Mouse (Mus musculus) cerebellum, postnatal 25 days (tissue): ENCODE results near the gene Fcgr4.
"Not testable (repeated sequence)": the region's sequence is repeated elsewhere in the genome, so short reads cannot be mapped to it uniquely, and the experiment has no call there.

Experiments
- DNase-seq, 2 experiments: peaks; one replicate each; pipeline ENCODE4 v3.0.0; 2021; ENCODE audit warnings: mixed read lengths in 2 of 2

The Fcgr4 gene

DNA sequence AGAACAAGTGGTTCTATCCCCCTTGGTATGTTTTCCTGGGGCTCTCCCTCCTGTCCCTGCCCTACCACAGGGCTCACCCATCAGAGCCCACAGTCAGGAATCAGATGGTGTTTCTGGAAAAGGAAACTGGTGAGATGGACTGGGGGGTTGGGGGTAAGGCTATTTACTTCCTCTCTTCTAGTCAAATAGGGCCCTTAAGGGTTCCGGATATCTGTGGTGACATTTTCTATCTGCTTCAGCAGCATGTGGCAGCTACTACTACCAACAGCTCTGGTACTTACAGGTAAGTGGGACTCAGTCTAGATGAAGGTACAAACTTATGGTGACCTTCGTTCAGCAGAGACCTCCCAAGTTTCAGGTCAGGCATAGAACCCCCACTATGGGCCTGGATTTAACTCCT is at the start of gene Fcgr4:
TSS of gene Fcgr4 (plus strand) at position 184 of the 400 bp plus-strand sequence.
- DNase-seq, result no peak

- no peak for DNase-seq
Observed at GRCm38 (mm10) chr1:170972494-170972893, 46.2 kb upstream of the Fcgr4 start.

GRCm38 (mm10) chr1:170972936-170973335 is 45.8 kb upstream of the Fcgr4 start:
- no peak for DNase-seq

GRCm38 (mm10) chr1:170974171-170974570 is 44.5 kb upstream of the Fcgr4 start:
- DNase-seq, result no peak

DNA sequence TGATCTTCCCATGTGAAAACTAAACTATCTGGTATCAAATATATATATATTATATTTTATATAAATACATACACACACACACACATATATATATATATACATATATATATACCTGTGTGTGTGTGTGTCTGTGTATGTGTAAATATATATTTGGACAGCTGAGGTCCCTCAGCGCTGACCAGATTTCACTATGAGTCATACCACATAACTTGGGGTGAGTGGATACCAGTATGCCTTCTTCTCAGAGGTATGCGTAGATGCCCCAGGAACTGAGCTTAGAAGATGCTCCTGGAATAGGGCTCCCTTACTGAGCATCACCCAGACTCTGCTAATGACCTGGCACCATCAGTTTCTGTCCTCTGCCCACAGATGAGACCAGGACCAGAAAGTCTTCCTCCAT is 44.0 kb upstream of the Fcgr4 start:
- DNase-seq, result no peak

- DNase-seq, result not testable (repeated sequence)
Observed at GRCm38 (mm10) chr1:170975350-170975749, 43.4 kb upstream of the Fcgr4 start.

DNA sequence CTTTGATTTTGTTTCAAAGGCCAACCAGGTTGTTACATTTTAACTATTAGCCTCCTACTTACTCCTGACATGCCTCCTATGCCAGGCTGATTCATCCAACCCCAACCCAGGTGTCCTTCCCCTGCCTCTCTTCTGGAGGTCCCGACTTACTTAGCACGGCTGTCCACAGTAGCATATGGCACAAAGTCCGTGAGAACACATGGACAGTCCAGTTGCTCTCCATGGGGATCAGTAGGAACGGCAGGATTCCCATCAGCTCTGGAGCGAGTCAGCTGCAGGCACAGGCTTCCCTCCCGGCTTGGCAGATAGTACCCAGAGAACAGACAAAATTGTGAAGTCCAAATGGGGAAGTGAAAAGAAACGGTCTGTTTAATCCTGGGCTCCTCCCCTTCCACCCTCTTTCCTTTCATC is 43.0 kb upstream of the Fcgr4 start:
- DNase-seq, result peak in 1 of 2 experiments; percentile 19

DNA sequence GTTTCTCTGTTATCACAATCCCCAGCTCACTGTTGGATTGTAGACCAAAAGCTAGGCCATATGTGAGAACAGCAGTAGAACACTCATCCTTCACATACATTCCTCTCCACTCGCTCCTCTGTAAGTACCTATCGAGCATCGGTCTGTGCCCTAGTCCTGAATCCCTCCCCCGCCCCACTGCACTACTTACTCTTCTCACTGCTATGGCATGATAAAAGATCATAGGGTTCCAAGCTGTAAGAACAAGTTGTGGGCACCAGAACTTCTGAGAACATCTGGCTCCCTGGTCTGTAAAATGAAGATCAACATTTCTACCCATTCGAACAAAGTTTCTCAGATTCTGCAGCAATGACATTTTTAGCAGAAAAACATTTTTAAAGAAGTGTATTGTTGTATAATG is 42.3 kb upstream of the Fcgr4 start, which contains the start of gene Fcgr2b:
TSS of gene Fcgr2b (minus strand) at position 101 of the 400 bp plus-strand sequence.
- DNase-seq, result no peak

- no peak for DNase-seq
Observed at GRCm38 (mm10) chr1:170978601-170979000, 40.1 kb upstream of the Fcgr4 start.

- not testable (repeated sequence) for DNase-seq
Observed at GRCm38 (mm10) chr1:170981679-170982078, 37.0 kb upstream of the Fcgr4 start.

DNA sequence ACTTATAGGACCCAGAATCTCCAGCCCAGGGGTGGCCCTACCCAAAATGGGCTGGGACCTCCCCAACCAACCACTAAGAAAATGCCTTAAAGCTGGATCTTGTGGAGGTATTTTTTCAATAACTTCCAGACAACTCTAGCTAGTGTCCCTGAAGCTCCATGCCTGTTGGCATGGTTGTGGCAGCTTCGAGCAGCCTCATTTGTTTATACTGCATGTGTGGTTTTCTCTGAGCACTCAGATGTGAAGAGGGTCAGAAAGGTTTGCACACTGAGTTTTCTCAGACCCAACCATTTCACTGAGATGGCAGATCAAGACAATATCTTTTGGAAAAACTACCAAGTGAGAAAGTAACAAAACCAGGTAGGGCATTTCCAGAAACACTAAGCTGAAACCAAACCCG is 36.4 kb upstream of the Fcgr4 start:
- no peak for DNase-seq

- DNase-seq, result no peak
Observed at GRCm38 (mm10) chr1:170983066-170983465, 35.7 kb upstream of the Fcgr4 start.

DNA sequence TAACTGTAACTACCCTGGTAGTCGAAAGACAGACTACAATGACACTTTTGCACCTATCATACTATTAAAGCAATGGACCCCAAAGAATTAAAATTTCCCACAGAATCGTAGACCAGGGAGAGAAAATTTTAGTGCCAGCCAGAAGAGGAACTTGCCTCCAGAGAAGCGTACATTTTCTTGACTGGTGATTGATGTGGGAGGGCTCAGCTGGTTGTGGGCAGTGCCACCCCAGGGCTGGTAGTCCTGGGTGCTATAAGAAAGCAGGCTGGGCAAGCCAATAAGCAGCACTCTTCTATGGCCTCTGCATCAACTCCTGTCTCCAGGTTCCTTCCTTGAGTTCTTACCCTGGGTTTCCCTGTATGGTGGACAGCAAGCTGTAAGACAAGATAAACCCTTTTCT is 33.6 kb upstream of the Fcgr4 start:
- DNase-seq, result no peak

GRCm38 (mm10) chr1:170985861-170986260 is 32.9 kb upstream of the Fcgr4 start:
- DNase-seq, result no peak

GRCm38 (mm10) chr1:170989656-170990055 is 29.1 kb upstream of the Fcgr4 start:
- DNase-seq, result peak; percentile 31 to 51

- peak in 1 of 2 experiments; percentile 42 for DNase-seq
Observed at GRCm38 (mm10) chr1:170992550-170992949, 26.2 kb upstream of the Fcgr4 start.

- no peak for DNase-seq
Observed at GRCm38 (mm10) chr1:170996034-170996433, 22.7 kb upstream of the Fcgr4 start.

DNA sequence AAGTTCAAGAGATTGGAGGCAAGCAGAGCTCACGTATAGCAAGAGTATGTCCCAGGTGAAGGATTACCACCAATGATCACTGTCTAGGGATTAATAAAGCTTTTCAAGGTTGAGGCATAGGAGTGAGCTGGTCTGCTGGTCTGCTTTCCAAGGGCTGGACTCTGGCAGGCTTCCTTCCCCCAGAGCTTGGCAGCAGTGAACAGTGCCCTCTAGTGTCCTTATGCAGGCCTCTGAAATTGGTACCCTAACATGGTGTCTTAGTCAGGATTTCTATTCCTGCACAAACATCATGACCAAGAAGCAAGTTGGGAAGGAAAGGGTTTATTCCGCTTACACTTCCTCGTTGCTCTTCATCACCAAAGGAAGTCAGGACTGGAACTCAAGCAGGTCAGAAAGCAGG is 22.0 kb upstream of the Fcgr4 start:
- peak; percentile 60 to 76 for DNase-seq

- DNase-seq, result peak; percentile 29 to 54
Observed at GRCm38 (mm10) chr1:170997756-170998655, 20.7 kb upstream of the Fcgr4 start.

DNA sequence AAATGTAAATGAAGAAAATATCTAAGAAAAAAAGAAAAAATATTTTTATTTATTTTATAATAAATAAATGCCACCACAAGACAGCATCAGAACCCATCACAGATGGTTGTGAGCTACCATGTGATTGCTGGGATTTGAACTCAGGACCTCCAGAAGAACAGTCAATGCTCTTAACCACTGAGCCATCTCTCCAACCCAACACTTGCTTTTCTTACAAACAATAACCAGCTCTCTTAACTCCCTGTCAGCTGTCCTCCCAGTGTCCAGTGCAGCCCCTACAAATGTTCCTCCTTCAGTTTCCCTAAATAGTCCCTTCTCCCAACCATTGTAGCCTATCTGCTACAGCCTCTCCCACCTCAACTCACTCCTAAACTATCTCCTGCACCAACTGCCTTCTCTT is 18.9 kb upstream of the Fcgr4 start:
- no peak for DNase-seq

GRCm38 (mm10) chr1:171005081-171005480 is 13.6 kb upstream of the Fcgr4 start:
- no peak for DNase-seq

- no peak for DNase-seq
Observed at GRCm38 (mm10) chr1:171005586-171005985, 13.1 kb upstream of the Fcgr4 start.

- DNase-seq, result no peak
Observed at GRCm38 (mm10) chr1:171006335-171006734, 12.4 kb upstream of the Fcgr4 start.

DNA sequence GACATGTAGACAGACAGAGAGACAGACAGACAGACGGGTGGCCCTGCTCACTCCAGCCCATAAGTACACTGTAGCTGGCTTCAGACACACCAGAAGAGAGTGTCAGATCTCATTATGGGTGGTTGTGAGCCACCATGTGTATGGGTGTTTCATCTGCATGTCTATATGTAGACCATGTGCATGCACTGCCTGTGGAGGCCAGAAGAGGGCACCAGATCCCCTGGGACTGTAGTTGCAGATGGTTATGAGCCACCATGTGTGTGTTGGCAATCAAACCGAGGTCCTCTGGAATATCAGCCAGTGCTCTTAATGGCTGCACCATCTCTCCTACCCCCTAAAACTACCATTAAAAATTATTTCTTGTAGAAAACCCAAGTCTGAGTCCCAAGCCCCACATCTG is 11.8 kb upstream of the Fcgr4 start:
- DNase-seq, result no peak

- DNase-seq, result no peak
Observed at GRCm38 (mm10) chr1:171011733-171012132, 7.0 kb upstream of the Fcgr4 start.
